Mouse (Mus musculus) heart, postnatal 0 days (tissue): ENCODE measurements at regions not wholly inside any gene's neighbourhood (a gene's known extent, or its start where the extent isn't known, plus 50 kb on each side); places are given as distances from the start of the nearest gene placed in this dataset.

Experiments used
- CTCF ChIP-seq: IDR thresholded peaks from 2 replicates; pipeline ENCODE4 v1.5.1; 2016; ENCODE audit warnings: antibody characterized with exemption, control low read depth, low read depth
- EP300 ChIP-seq: IDR thresholded peaks from 2 replicates; pipeline ENCODE4 v1.6.1; 2016; ENCODE audit warnings: antibody characterized with exemption, low read depth

DNA sequence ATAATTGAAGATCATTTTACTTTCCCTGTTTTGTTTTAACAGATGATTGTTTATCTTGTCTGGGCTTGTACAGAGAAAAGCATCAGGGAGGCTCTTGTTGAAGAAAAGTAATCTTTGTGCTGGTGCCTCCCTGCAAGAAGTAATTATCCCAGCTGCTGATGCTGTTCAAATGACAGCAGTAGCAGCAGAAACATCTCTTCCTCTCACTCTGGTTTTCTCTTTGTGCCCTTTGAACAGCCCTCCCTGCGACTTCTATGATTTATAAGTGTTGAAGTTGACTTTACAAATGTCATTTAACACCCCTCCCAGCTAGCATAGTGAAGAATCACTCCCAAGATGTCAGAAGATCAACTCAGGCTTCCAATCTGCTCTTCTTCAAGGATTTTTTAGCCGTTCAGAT lies 286.5 kb upstream of the Ghitm start:
- TF ChIP-seq CTCF, result no peak
- no peak for TF ChIP-seq EP300
